Mouse (Mus musculus): ENCODE results near the gene Hoxd8. TPM values are rescaled to one million over a fixed set of nuclear protein-coding genes. Genes with fewer than 3 reads are reported as not detected.
A peak's percentile ranks its signal among the peaks of the same experiment; 100 is the strongest.

Gene Hoxd8
- under 1 TPM; 0.22 to 0.76 TPM for total RNA-seq (2021)

- DNase-seq, result no peak
- intact Hi-C loops (cut with DNase I), result loop anchor here (5.0 kb wide), 1 partner anchor 433 kb away; no protein-coding TSS in a partner anchor
Observed at GRCm38 (mm10) chr2:74704393-74704998, at the start of gene Hoxd8. TSS of gene Hoxd8 (plus strand) at chr2:74704615.

- no peak for DNase-seq
- intact Hi-C loops (cut with DNase I), result loop anchor here (5.0 kb wide), 1 partner anchor 588 kb away; no protein-coding TSS in a partner anchor
Observed at GRCm38 (mm10) chr2:74654743-74655419, 49.5 kb upstream of the Hoxd8 start.

GRCm38 (mm10) chr2:74655420-74655781, 49.0 kb upstream of the Hoxd8 start:
- intact Hi-C loops (cut with DNase I), result loop anchor here (5.0 kb wide), 1 partner anchor 588 kb away; no protein-coding TSS in a partner anchor
- DNase-seq, result peak; percentile 49

GRCm38 (mm10) chr2:74655821-74656631, 48.4 kb upstream of the Hoxd8 start:
- DNase-seq, result peak; percentile 24
- intact Hi-C loops (cut with DNase I), result loop anchor here (5.0 kb wide), 1 partner anchor 589 kb away; no protein-coding TSS in a partner anchor

GRCm38 (mm10) chr2:74656632-74657021, 47.8 kb upstream of the Hoxd8 start:
- DNase-seq, result no peak
- intact Hi-C loops (cut with DNase I), result loop anchor here (5.0 kb wide), 1 partner anchor 589 kb away; no protein-coding TSS in a partner anchor

GRCm38 (mm10) chr2:74657251-74658023, 47.0 kb upstream of the Hoxd8 start:
- intact Hi-C loops (cut with DNase I), result loop anchor here (5.0 kb wide), 1 partner anchor 590 kb away; no protein-coding TSS in a partner anchor
- DNase-seq, result no peak

- intact Hi-C loops (cut with DNase I), result loop anchor here (5.0 kb wide), 1 partner anchor 591 kb away; no protein-coding TSS in a partner anchor
- no peak for DNase-seq
Observed at GRCm38 (mm10) chr2:74658024-74658666, 46.3 kb upstream of the Hoxd8 start.

- DNase-seq, result no peak
- intact Hi-C loops (cut with DNase I), result loop anchor here (5.0 kb wide), 1 partner anchor 592 kb away; no protein-coding TSS in a partner anchor
Observed at GRCm38 (mm10) chr2:74658667-74659371, 45.6 kb upstream of the Hoxd8 start.

GRCm38 (mm10) chr2:74659507-74660005, 44.9 kb upstream of the Hoxd8 start, which contains the start of gene Evx2:
TSS of gene Evx2 (minus strand) at chr2:74659557.
- DNase-seq, result no peak
- intact Hi-C loops (cut with DNase I), result loop anchor here (5.0 kb wide), 5 partner anchors 592 to 1107 kb away; no protein-coding TSS in a partner anchor

- intact Hi-C loops (cut with DNase I), result loop anchor here (5.0 kb wide), 4 partner anchors 693 to 1108 kb away; no protein-coding TSS in a partner anchor
- DNase-seq, result no peak
Observed at GRCm38 (mm10) chr2:74660421-74661375, 43.7 kb upstream of the Hoxd8 start.

- DNase-seq, result peak; percentile 75
- intact Hi-C loops (cut with DNase I), result loop anchor here (2.0 to 5.0 kb wide), 5 partner anchors 361 to 1109 kb away; no protein-coding TSS in a partner anchor
Observed at GRCm38 (mm10) chr2:74661685-74662084, 42.7 kb upstream of the Hoxd8 start.

GRCm38 (mm10) chr2:74663291-74663925, 41.0 kb upstream of the Hoxd8 start:
- DNase-seq, result peak; percentile 74
- intact Hi-C loops (cut with DNase I), result loop anchor here (2.0 to 5.0 kb wide), 5 partner anchors 363 to 1111 kb away; no protein-coding TSS in a partner anchor

- intact Hi-C loops (cut with DNase I), result no loop called here
Observed at GRCm38 (mm10) chr2:74666411-74666810, 38.0 kb upstream of the Hoxd8 start.

GRCm38 (mm10) chr2:74667191-74667841, 37.1 kb upstream of the Hoxd8 start:
- intact Hi-C loops (cut with DNase I), result no loop called here
- no peak for DNase-seq

More at GRCm38 (mm10) chr2:74666411-74666810, 38.0 kb upstream of the Hoxd8 start:
- no peak for DNase-seq

GRCm38 (mm10) chr2:74667842-74668357, 36.5 kb upstream of the Hoxd8 start, which contains the start of gene Hoxd13:
TSS of gene Hoxd13 (plus strand) at chr2:74668310.
- DNase-seq, result no peak
- intact Hi-C loops (cut with DNase I), result no loop called here

Data from left cerebral cortex, postnatal 4 days (tissue).